Mouse (Mus musculus) stomach, adult 2 months (tissue): ENCODE results near the gene Ccl27b. TPM values are rescaled to one million over a fixed set of nuclear protein-coding genes. Genes with fewer than 3 reads are reported as not detected.

ENCODE experiments used
- polyA plus RNA-seq: library from polyadenylated mRNA; depleted of rRNA; stranded (reverse); fragments of >200 nt; gene quantifications from 2 replicates; pipeline ENCODE4 v1.2.3, GENCODE M21; 2012; rRNA removed

The Ccl27b gene
- polyA plus RNA-seq: not detected in 2 replicates

DNA sequence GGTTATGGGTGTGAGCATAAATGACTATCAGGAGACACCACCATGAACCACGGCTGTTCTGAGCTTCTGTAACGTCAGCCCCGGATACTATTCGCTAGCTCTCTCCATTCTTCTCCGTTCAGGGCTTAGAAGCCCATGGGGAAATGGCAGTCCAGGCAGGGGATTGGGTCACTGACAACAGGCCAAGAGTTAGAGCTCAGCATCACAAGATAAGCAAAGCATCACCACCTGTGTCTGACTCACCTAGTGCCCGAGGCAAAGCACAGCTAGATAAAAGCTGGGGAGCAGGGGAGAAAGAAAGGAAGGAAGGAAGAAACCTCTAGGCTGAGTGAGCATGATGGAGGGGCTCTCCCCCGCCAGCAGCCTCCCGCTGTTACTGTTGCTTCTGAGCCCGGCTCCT, at the start of gene Ccl27b:
Gene Ccl27b, plus strand, starts transcription at position 301 of the 400 bp plus-strand sequence.

DNA sequence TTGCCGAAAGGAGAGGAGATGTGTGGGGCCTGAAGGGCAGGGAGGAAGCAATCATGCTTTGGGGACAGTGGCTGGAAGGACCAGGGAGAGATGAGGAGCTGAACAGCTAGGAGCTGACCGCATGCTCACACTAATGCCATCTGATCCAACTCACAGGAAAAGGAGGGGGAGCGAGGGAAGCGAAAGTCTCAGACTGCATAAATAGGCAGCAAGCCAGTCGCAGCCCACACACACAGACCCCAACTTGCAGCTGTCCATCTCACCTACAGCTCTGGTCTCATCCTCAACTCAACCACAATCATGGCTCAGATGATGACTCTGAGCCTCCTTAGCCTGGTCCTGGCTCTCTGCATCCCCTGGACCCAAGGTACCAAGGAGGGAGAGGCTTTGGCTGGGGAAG, 43.2 kb upstream of the Ccl27b start, which contains the start of gene Gm10591:
Gene Gm10591, plus strand, starts transcription at position 301 of the 400 bp plus-strand sequence.

DNA sequence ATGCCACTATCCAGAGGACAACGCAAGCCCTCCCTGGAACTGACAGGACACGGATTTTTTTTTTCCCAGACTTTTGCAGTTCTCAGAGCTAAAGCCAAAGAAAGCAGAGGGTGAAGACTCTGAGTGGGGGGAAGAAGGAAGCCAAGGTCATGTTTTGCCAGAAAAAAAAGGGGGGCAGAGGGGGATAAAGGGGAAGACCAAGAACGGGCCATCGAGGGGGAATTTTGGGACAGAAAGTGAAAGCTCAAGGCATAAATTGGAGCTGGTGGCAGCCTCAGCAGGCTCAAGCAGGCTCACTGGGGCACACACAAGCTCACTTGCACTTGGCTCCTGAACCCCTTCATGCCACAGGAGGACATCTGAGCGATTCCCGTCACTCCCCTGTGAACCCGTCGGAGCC, 25.6 kb upstream of the Ccl27b start, which contains the start of gene Gm2564:
Gene Gm2564, plus strand, starts transcription at position 301 of the 400 bp plus-strand sequence.

DNA sequence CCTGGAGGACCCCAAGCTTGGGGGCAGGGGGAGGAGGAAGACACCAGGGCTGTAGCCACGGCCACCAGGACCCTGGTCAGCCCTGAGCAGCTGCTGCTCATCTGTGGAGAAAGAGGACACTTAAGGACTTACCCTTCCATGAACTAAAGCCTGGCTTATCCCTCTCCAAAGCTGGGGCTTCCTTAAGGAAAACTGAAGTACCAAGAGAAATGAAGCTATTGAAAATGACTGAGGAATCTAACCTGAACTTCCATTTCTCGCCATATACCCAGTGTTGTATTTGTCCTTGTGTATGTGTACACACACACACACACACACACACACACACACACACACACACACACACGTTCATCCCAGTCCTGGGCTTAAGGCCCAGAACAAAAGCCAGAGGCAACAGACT, 6.7 kb downstream of the Ccl27b start, which contains the start of gene Il11ra2:
Gene Il11ra2, minus strand, starts transcription at position 101 of the 400 bp plus-strand sequence.

Other genes starting within 250 kb of the Ccl27b start
- not detected in 2 replicates for gene Gm21586, start 215.9 kb upstream of the Ccl27b start, polyA plus RNA-seq
- not detected in 2 replicates for gene Gm2163, start 188.5 kb upstream of the Ccl27b start, polyA plus RNA-seq
- not detected in 2 replicates for gene Fam205a2, start 127.1 kb upstream of the Ccl27b start, polyA plus RNA-seq
- gene Gm10591, start 43.1 kb upstream of the Ccl27b start, polyA plus RNA-seq: 1.3 TPM in 1 of 2 replicates, not detected in the other
- 0.63 TPM in 1 of 2 replicates, not detected in the other for gene Gm2564, start 25.5 kb upstream of the Ccl27b start, polyA plus RNA-seq
- gene Il11ra2, start 6.6 kb downstream of the Ccl27b start, polyA plus RNA-seq: 0.09 and 0.14 TPM in 2 replicates
- not detected in 2 replicates for gene 4930578G10Rik, start 80.3 kb downstream of the Ccl27b start, polyA plus RNA-seq
- 0.86 and 1.9 TPM in 2 replicates for gene Ccl19, start 101.3 kb downstream of the Ccl27b start, polyA plus RNA-seq
- gene Ccl21a, start 118.7 kb downstream of the Ccl27b start, polyA plus RNA-seq: 14.0 and 19.6 TPM in 2 replicates
- not detected in 2 replicates for gene Fam205a1, start 198.6 kb downstream of the Ccl27b start, polyA plus RNA-seq
- gene Gm12394, start 201.5 kb downstream of the Ccl27b start, polyA plus RNA-seq: not detected in 2 replicates
- gene Fam205c, start 219.0 kb downstream of the Ccl27b start, polyA plus RNA-seq: not detected in 2 replicates